ENCODE assay signal across 11 mouse cellular contexts in genomic region chr5:48402497-48402896, GRCm38 (mm10).
A peak's percentile ranks its signal among the peaks of the same experiment; 100 is the strongest.
DNase-seq lines count a peak whose midpoint lies in the region; ATAC-seq and TF ChIP-seq lines count a peak whose summit lies in the region.
"Had no signal": no experiment of that assay in that cellular context is flagged by ENCODE, and none has a peak within 500 bp of the region (broad histone marks: within the 10 kb centered on the region; RNA-seq: fewer than 3 reads in every experiment).

No protein-coding gene starts in this region.

- no peaks in the 10 kb centered on the region for H3K4me1 ChIP-seq in liver, embryonic 12.5 days
- no peaks in the 10 kb centered on the region for H3K4me1 ChIP-seq in embryonic fibroblast, embryonic 13.5 days (ENCODE audit: control insufficient read depth, insufficient read depth, low read length)
- 0 out of 2 replicates have a peak, but pooled peaks cover 3% of the 10 kb centered on the region for H3K4me1 ChIP-seq in limb, embryonic 11.5 days (ENCODE audit: control insufficient read depth, insufficient read depth, low read length)
- H3K4me1 ChIP-seq in forebrain, embryonic 11.5 days (replicated peaks; ENCODE audit: control insufficient read depth, insufficient read depth, low read length), result no peaks in the 10 kb centered on the region
- H3K4me1 ChIP-seq: midbrain, embryonic 13.5 days had no signal

- no peak for TF ChIP-seq POLR2A in embryonic fibroblast, embryonic 13.5 days (IDR thresholded peaks at IDR 0.05; ENCODE audit: low read depth, low read length)

- peak; percentile 10 to 13 for DNase-seq in cerebellum, adult 18-20 months
- DNase-seq in cerebellum, adult 11-12 months, result no peak
- peak; percentile 30 for DNase-seq in liver
- DNase-seq in limb, embryonic 11.5 days (ENCODE audit: low spot score), result peak; percentile 78
- DNase-seq in forebrain, embryonic 11.5 days (ENCODE audit: low spot score), result no peak
- DNase-seq in urinary bladder, postnatal 25 days (ENCODE audit: low spot score), result no peak
- DNase-seq: cerebellum, adult 9-11 months had no signal

- H3K27ac ChIP-seq in liver, embryonic 12.5 days, result no peak overlapping the region
- peak overlapping the region; percentile 67; the same call in 1 of the 2 replicates for H3K27ac ChIP-seq in embryonic fibroblast, embryonic 13.5 days (ENCODE audit: insufficient read depth, low read length)
- no peak overlapping the region for H3K27ac ChIP-seq in limb, embryonic 11.5 days (replicated peaks; ENCODE audit: low read depth, low read length)
- H3K27ac ChIP-seq in forebrain, embryonic 11.5 days (ENCODE audit: low read depth, low read length), result no peak overlapping the region
- H3K27ac ChIP-seq: heart, adult 2 months; midbrain, embryonic 13.5 days had no signal

- no peak overlapping the region for H3K4me3 ChIP-seq in liver, embryonic 12.5 days
- H3K4me3 ChIP-seq in embryonic fibroblast, embryonic 13.5 days (ENCODE audit: insufficient read depth, low read length), result no peak overlapping the region
- no peak overlapping the region for H3K4me3 ChIP-seq in limb, embryonic 11.5 days (ENCODE audit: low read depth, low read length)
- no peak overlapping the region for H3K4me3 ChIP-seq in forebrain, embryonic 11.5 days (ENCODE audit: low read depth, low read length)
- H3K4me3 ChIP-seq: heart, adult 2 months; midbrain, embryonic 13.5 days had no signal

- H3K36me3 ChIP-seq in liver, embryonic 12.5 days, result peaks cover 3% of the 10 kb centered on the region
- H3K36me3 ChIP-seq in limb, embryonic 11.5 days (ENCODE audit: control insufficient read depth, insufficient read depth, low read length), result no peaks in the 10 kb centered on the region
- H3K36me3 ChIP-seq in forebrain, embryonic 11.5 days (ENCODE audit: control insufficient read depth, insufficient read depth, low read length), result no peaks in the 10 kb centered on the region

- 77% methylated on average over 3 of the region's 3 CpGs for WGBS in liver, embryonic 12.5 days (ENCODE audit: insufficient replicate concordance)
- WGBS in limb, embryonic 11.5 days, result 35% methylated on average over 3 of the region's 3 CpGs
- WGBS in forebrain, embryonic 11.5 days, result 81% methylated on average over 3 of the region's 3 CpGs

- ATAC-seq in liver, embryonic 12.5 days, result no peak
- peak; percentile 83 for ATAC-seq in limb, embryonic 11.5 days (ENCODE audit: insufficient number of reproducible peaks, low FRiP score, low TSS enrichment, low read depth)
- ATAC-seq in forebrain, embryonic 11.5 days (replicated peaks; ENCODE audit: low FRiP score), result no peak
- ATAC-seq: midbrain, embryonic 13.5 days had no signal

- H3K27me3 ChIP-seq in liver, embryonic 12.5 days (replicated peaks), result no peaks in the 10 kb centered on the region
- H3K27me3 ChIP-seq in limb, embryonic 11.5 days (ENCODE audit: control insufficient read depth, insufficient read depth, low read length), result no peaks in the 10 kb centered on the region
- no peaks in the 10 kb centered on the region for H3K27me3 ChIP-seq in forebrain, embryonic 11.5 days (ENCODE audit: control insufficient read depth, insufficient read depth, low read length)
- H3K27me3 ChIP-seq: midbrain, embryonic 13.5 days had no signal

- no peaks in the 10 kb centered on the region for H3K9me3 ChIP-seq in liver, embryonic 12.5 days (replicated peaks)
- H3K9me3 ChIP-seq in limb, embryonic 11.5 days (ENCODE audit: control insufficient read depth, low read length), result no peaks in the 10 kb centered on the region
- no peaks in the 10 kb centered on the region for H3K9me3 ChIP-seq in forebrain, embryonic 11.5 days (ENCODE audit: control insufficient read depth, low read length)
- H3K9me3 ChIP-seq: midbrain, embryonic 13.5 days had no signal

- no peak overlapping the region for H3K4me2 ChIP-seq in liver, embryonic 12.5 days
- H3K4me2 ChIP-seq in limb, embryonic 11.5 days (ENCODE audit: low read depth, severe bottlenecking), result no peak overlapping the region
- no peak overlapping the region for H3K4me2 ChIP-seq in forebrain, embryonic 11.5 days (ENCODE audit: low read depth, low read length, severe bottlenecking)
- H3K4me2 ChIP-seq: midbrain, embryonic 13.5 days had no signal

- no peak overlapping the region for H3K9ac ChIP-seq in liver, embryonic 12.5 days
- no peak overlapping the region for H3K9ac ChIP-seq in limb, embryonic 11.5 days (ENCODE audit: low read length)
- H3K9ac ChIP-seq in forebrain, embryonic 11.5 days (ENCODE audit: low read length), result no peak overlapping the region
- H3K9ac ChIP-seq: midbrain, embryonic 13.5 days had no signal

- TF ChIP-seq CTCF in embryonic fibroblast, embryonic 13.5 days (IDR thresholded peaks at IDR 0.05; ENCODE audit: borderline replicate concordance, insufficient read depth, low read length), result no peak

Comparison
In these comparisons a context has a peak if more than half of its experiments do, and no peak if none do; other contexts are left out.
1. DNase-seq: peak in cerebellum, adult 18-20 months (2 of 2), liver (single experiment) and limb, embryonic 11.5 days (single experiment); none in cerebellum, adult 11-12 months (single experiment), forebrain, embryonic 11.5 days (single experiment) and urinary bladder, postnatal 25 days (single experiment).